In the genomic region with DNA sequence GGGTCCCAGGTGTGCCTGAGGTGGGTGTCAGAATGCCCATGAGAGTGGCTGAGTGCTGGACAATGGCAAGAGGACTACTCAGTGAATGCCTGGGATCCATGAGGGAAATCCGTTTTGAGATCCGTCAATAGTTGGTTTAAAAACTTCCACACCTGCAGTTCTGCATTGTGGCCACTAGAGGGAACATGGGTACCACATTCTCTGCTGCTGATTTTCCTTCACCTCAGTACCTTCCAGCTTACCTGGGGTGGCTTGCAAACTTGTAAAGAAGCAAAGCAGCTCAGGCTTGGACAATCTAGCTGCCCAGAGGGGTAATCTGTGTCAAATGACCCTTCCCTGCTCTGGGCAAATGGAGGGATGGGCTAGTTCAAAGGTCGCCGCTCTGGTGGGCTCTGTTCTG, we compare ENCODE assay signal across 8 mouse cellular contexts. TPM values are rescaled to one million over a fixed set of nuclear protein-coding genes. Genes with fewer than 3 reads are reported as not detected.
DNase-seq lines count a peak whose midpoint lies in the region; ATAC-seq and TF ChIP-seq lines count a peak whose summit lies in the region.
"Had no signal": no experiment of that assay in that cellular context is flagged by ENCODE, and none has a peak within 500 bp of the region (broad histone marks: within the 10 kb centered on the region; RNA-seq: fewer than 3 reads in every experiment).

No protein-coding gene starts in this region.

- H3K27me3 ChIP-seq in intestine, embryonic 14.5 days (replicated peaks; ENCODE audit: control insufficient read depth, insufficient read depth, low read length), result no peaks in the 10 kb centered on the region
- H3K27me3 ChIP-seq in intestine, embryonic 15.5 days (replicated peaks), result no peaks in the 10 kb centered on the region
- H3K27me3 ChIP-seq in lung, embryonic 14.5 days (ENCODE audit: insufficient read depth, low read length), result no peaks in the 10 kb centered on the region

- peak; percentile 97 for TF ChIP-seq CTCF in lung, embryonic 14.5 days (IDR thresholded peaks at IDR 0.05; ENCODE audit: low read depth)

- no peak overlapping the region for H3K4me2 ChIP-seq in intestine, embryonic 14.5 days (ENCODE audit: low read length)
- H3K4me2 ChIP-seq in intestine, embryonic 15.5 days (replicated peaks), result no peak overlapping the region
- H3K4me2 ChIP-seq in lung, embryonic 14.5 days, result no peak overlapping the region

- H3K4me3 ChIP-seq in intestine, embryonic 14.5 days (ENCODE audit: low read depth, low read length), result no peak overlapping the region
- no peak overlapping the region for H3K4me3 ChIP-seq in intestine, embryonic 15.5 days (replicated peaks)
- no peak overlapping the region for H3K4me3 ChIP-seq in lung, embryonic 14.5 days (ENCODE audit: low read depth, low read length)

- H3K9ac ChIP-seq in intestine, embryonic 14.5 days (ENCODE audit: low read length), result no peak overlapping the region
- H3K9ac ChIP-seq in intestine, embryonic 15.5 days, result no peak overlapping the region
- H3K9ac ChIP-seq in lung, embryonic 14.5 days, result no peak overlapping the region

- H3K27ac ChIP-seq in intestine, embryonic 14.5 days (ENCODE audit: low read depth), result no peak overlapping the region
- H3K27ac ChIP-seq in intestine, embryonic 15.5 days, result no peak overlapping the region
- no peak overlapping the region for H3K27ac ChIP-seq in lung, embryonic 14.5 days (ENCODE audit: low read depth)

- 41% methylated on average over 4 of the region's 4 CpGs for WGBS in intestine, embryonic 14.5 days
- 37% methylated on average over 4 of the region's 4 CpGs for WGBS in intestine, embryonic 15.5 days
- WGBS in lung, embryonic 14.5 days, result 35% methylated on average over 4 of the region's 4 CpGs

- H3K36me3 ChIP-seq in intestine, embryonic 14.5 days (ENCODE audit: control insufficient read depth, insufficient read depth, low read length), result no peaks in the 10 kb centered on the region
- no peaks in the 10 kb centered on the region for H3K36me3 ChIP-seq in intestine, embryonic 15.5 days
- H3K36me3 ChIP-seq in lung, embryonic 14.5 days (ENCODE audit: insufficient read depth), result no peaks in the 10 kb centered on the region

- peak; percentile 63 for DNase-seq in intestine, embryonic 14.5 days (ENCODE audit: low spot score)
- peak; percentile 46 for DNase-seq in 416B (ENCODE audit: low read depth)
- peak; percentile 81 for DNase-seq in lung, embryonic 14.5 days

- H3K9me3 ChIP-seq in intestine, embryonic 14.5 days (ENCODE audit: control insufficient read depth, low read length), result no peaks in the 10 kb centered on the region
- H3K9me3 ChIP-seq in intestine, embryonic 15.5 days, result no peaks in the 10 kb centered on the region
- no peaks in the 10 kb centered on the region for H3K9me3 ChIP-seq in lung, embryonic 14.5 days (ENCODE audit: low read depth, low read length)

- no peak for ATAC-seq in intestine, embryonic 14.5 days (replicated peaks; ENCODE audit: low FRiP score, low TSS enrichment, low read depth)
- ATAC-seq in intestine, embryonic 15.5 days, result no peak
- ATAC-seq in CD4-positive, CD25-positive, alpha-beta regulatory T cell, adult 4 months, result peak; percentile 37
- 0 out of 2 replicates have a peak, but pooled peaks have one; percentile 22 for ATAC-seq in common myeloid progenitor, adult 5-6 weeks (replicated peaks; ENCODE audit: low read depth, poor library complexity, severe bottlenecking)
- no peak for ATAC-seq in lung, embryonic 14.5 days (ENCODE audit: insufficient read depth)
- no peak for ATAC-seq in erythroid progenitor cell, adult 5-6 weeks (replicated peaks; ENCODE audit: low FRiP score, poor library complexity, severe bottlenecking)

- H3K4me1 ChIP-seq in intestine, embryonic 14.5 days (replicated peaks; ENCODE audit: control insufficient read depth, insufficient read depth, low read length), result no peaks in the 10 kb centered on the region
- no peaks in the 10 kb centered on the region for H3K4me1 ChIP-seq in intestine, embryonic 15.5 days (replicated peaks)
- H3K4me1 ChIP-seq in lung, embryonic 14.5 days (ENCODE audit: insufficient read depth), result no peaks in the 10 kb centered on the region

RNA-seq across cellular contexts. Expression of a gene that starts 8.2 kb away (rescaled TPM):
- 9.4 and 10.0 TPM in 2 replicates for polyA plus RNA-seq in intestine, embryonic 14.5 days (2014; fragmentation: Nextera tagmentation; extraction: Ambion mirVana)
- 13.9 TPM in 2 replicates for polyA plus RNA-seq in intestine, embryonic 15.5 days (2015; fragmentation: Nextera tagmentation; extraction: Ambion mirVana)
- 1 to 10 TPM; 2.1 to 2.7 TPM for polyA plus RNA-seq in CD4-positive, CD25-positive, alpha-beta regulatory T cell, adult 4 months (2017; shearing (Covaris generic))
- 0.82 TPM in 1 of 2 replicates, not detected in the other for total RNA-seq in common myeloid progenitor, adult 5-6 weeks (2017)
- polyA plus RNA-seq in lung, embryonic 14.5 days (2014; fragmentation: Nextera tagmentation; extraction: Ambion mirVana), result 6.5 and 8.7 TPM in 2 replicates
- not detected in 2 replicates for total RNA-seq in erythroid progenitor cell, adult 5-6 weeks (2015; ENCODE audit: low replicate concordance)
- 6.3 TPM in 1 of 2 replicates, not detected in the other for total RNA-seq in erythroid progenitor cell, adult 5-6 weeks (2017; ENCODE audit: low replicate concordance)

RNA-seq across cellular contexts. Expression of a gene that starts 13.6 kb away (rescaled TPM):
- polyA plus RNA-seq in intestine, embryonic 14.5 days (2014; fragmentation: Nextera tagmentation; extraction: Ambion mirVana), result not detected in 2 replicates
- polyA plus RNA-seq in intestine, embryonic 15.5 days (2015; fragmentation: Nextera tagmentation; extraction: Ambion mirVana), result not detected in 2 replicates
- not detected for polyA plus RNA-seq in CD4-positive, CD25-positive, alpha-beta regulatory T cell, adult 4 months (2017; shearing (Covaris generic))
- total RNA-seq in common myeloid progenitor, adult 5-6 weeks (2017), result not detected in 2 replicates
- polyA plus RNA-seq in lung, embryonic 14.5 days (2014; fragmentation: Nextera tagmentation; extraction: Ambion mirVana), result not detected in 2 replicates
- total RNA-seq in erythroid progenitor cell, adult 5-6 weeks (2015; ENCODE audit: low replicate concordance), result not detected in 2 replicates
- not detected in 2 replicates for total RNA-seq in erythroid progenitor cell, adult 5-6 weeks (2017; ENCODE audit: low replicate concordance)
- total RNA-seq: left cerebral cortex, postnatal 36 days had no signal

RNA-seq across cellular contexts. Expression of a gene that starts 31.0 kb away (rescaled TPM):
- 0.18 and 0.43 TPM in 2 replicates for polyA plus RNA-seq in intestine, embryonic 14.5 days (2014; fragmentation: Nextera tagmentation; extraction: Ambion mirVana)
- polyA plus RNA-seq in intestine, embryonic 15.5 days (2015; fragmentation: Nextera tagmentation; extraction: Ambion mirVana), result 0.24 and 0.42 TPM in 2 replicates
- polyA plus RNA-seq in CD4-positive, CD25-positive, alpha-beta regulatory T cell, adult 4 months (2017; shearing (Covaris generic)), result 1 to 10 TPM in 1 of 2 experiments, under 1 TPM in 1; 0.30 to 1.1 TPM
- total RNA-seq in common myeloid progenitor, adult 5-6 weeks (2017), result not detected in 2 replicates
- polyA plus RNA-seq in lung, embryonic 14.5 days (2014; fragmentation: Nextera tagmentation; extraction: Ambion mirVana), result not detected in 2 replicates
- not detected in 2 replicates for total RNA-seq in erythroid progenitor cell, adult 5-6 weeks (2015; ENCODE audit: low replicate concordance)
- total RNA-seq in erythroid progenitor cell, adult 5-6 weeks (2017; ENCODE audit: low replicate concordance), result not detected in 2 replicates

RNA-seq across cellular contexts. Expression of a gene that starts 47.7 kb away (rescaled TPM):
- 0.60 and 0.81 TPM in 2 replicates for polyA plus RNA-seq in intestine, embryonic 14.5 days (2014; fragmentation: Nextera tagmentation; extraction: Ambion mirVana)
- 0.53 and 0.82 TPM in 2 replicates for polyA plus RNA-seq in intestine, embryonic 15.5 days (2015; fragmentation: Nextera tagmentation; extraction: Ambion mirVana)
- polyA plus RNA-seq in CD4-positive, CD25-positive, alpha-beta regulatory T cell, adult 4 months (2017; shearing (Covaris generic)), result not detected
- not detected in 2 replicates for total RNA-seq in common myeloid progenitor, adult 5-6 weeks (2017)
- polyA plus RNA-seq in lung, embryonic 14.5 days (2014; fragmentation: Nextera tagmentation; extraction: Ambion mirVana), result 0.34 and 0.53 TPM in 2 replicates
- total RNA-seq in erythroid progenitor cell, adult 5-6 weeks (2015; ENCODE audit: low replicate concordance), result not detected in 2 replicates
- not detected in 2 replicates for total RNA-seq in erythroid progenitor cell, adult 5-6 weeks (2017; ENCODE audit: low replicate concordance)

Comparison
In these comparisons a context has a peak if more than half of its experiments do, and no peak if none do; other contexts are left out.
1. ATAC-seq: peak in CD4-positive, CD25-positive, alpha-beta regulatory T cell, adult 4 months (single experiment) and common myeloid progenitor, adult 5-6 weeks (single experiment); none in intestine, embryonic 14.5 days (single experiment), intestine, embryonic 15.5 days (single experiment), lung, embryonic 14.5 days (single experiment) and erythroid progenitor cell, adult 5-6 weeks (single experiment).
2. Peak in every context shown above with its lines, with median percentiles within 50 percentile points of each other: DNase-seq.